Mouse (Mus musculus) spleen, postnatal 14 days (tissue): Measurements from ENCODE around the gene Bola2.
"Not testable (repeated sequence)": the region's sequence is repeated elsewhere in the genome, so short reads cannot be mapped to it uniquely, and the experiment has no call there.

Experiments used
- DNase-seq, 2 experiments: peaks; one replicate each; pipeline ENCODE4 v3.0.0; 2021 to 2022; ENCODE audit warnings: low spot score in 2 of 2

Bola2 gene

DNA sequence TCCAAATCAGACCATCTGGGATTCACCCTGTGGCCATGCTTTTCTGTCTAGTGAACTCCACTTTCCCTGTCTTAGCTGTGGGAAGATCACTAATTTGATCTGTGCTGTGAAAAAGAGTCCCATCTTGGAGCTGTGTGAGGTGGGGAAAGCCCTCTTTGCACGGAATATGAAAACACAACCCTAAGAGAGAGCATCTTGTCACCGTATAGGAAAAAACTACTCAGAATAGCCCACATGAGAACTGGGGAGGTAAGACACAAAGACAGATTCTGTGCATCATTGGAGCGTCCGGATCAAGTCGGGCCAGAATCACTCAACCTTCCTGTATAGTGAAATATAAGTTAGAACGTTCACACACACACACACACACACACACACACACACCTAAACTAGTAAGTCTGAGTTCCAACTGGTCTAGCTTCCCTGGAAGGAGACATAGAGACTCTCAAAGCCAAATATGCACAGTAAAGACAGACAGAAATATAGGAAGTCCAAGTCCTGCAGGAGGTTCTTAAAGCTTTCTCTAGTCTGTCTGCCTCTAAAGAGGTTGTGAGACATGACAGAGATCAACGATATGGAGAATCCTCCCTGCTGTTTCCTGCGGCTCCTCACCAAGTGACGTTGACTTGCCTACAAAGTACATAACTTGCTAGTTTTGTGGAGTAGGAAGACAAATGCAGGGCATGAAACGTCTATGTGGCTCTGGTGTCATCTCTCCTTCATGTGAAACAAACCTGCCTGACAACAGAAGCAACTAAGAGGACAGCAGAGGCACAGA is 13.2 kb downstream of the Bola2 start:
- no peak for DNase-seq

DNA sequence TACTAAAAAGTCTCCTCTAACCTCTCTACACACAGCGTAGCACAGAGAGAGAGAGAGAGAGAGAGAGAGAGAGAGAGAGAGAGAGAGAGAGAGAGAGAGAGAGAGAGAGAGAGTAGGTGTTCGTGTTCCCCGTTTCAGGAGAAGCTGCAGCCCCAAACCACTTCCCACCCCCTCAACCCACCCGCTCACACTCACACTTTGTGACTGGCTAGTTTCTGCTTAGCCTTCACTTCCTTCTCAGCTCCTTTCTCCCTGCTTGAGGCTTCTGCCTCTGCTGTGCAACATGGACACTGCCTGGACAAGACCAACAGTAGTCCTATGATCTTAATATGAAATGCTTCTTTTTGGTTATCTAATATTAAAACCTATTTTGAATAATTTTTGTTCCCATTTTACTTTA is 15.1 kb downstream of the Bola2 start:
- DNase-seq: no peak

DNA sequence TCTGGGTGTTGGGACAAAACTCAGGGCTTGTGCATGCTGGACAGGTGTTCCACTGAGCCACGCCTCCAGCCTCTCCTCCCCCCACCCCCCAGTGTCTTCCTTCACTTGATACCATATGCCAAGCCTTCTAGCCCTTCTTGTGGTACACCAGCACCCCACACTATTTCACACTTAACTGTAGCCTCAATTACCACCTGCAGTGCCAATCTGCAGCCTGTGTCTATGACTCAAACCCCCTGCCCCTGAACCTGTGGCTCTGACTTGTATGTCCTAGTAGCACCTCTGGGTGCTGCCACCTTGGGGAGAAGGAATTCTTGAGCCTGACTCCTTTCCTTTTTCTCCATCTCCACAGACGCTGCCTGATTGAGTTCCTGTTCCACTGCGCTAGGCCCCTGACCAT is 16.7 kb downstream of the Bola2 start:
- DNase-seq: no peak

DNA sequence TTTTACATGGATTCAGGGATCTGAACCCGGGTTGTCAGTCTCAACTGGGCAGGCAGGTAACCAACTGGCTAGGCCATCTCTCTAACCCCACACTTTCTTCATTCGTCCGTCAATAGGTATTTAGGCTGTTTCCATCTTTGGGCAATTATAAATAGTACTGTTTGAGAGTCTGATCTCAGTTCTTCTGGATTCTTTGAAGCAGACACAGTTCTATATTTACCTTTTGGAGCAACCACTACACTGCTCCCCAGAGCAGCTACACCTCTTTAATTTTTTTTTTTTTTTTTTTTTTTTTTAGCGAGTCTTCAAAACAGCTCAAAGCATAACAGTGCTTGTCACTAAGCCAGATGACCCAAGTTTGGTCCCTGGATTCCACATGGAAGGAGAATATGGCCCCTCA is 20.5 kb downstream of the Bola2 start:
- no peak for DNase-seq

DNA sequence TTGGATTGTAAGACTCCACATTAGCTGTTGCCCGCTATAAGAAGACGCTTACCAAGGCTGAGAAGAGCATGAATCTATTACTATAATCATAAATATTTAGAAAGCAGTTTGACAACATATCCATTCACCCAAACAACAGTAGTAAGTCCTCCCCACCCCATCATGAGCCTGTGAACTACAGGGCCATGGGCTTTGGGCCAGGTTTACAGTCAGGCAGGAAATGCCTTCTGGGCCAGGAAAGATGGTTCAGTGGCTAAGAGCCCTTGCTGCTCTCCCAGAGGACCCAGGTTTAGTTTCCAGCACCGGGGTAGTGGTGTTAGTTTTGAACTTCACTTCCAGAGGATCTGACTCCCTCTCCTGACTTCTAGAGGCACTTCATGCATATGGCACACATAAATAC is 22.4 kb downstream of the Bola2 start:
- no peak for DNase-seq

DNA sequence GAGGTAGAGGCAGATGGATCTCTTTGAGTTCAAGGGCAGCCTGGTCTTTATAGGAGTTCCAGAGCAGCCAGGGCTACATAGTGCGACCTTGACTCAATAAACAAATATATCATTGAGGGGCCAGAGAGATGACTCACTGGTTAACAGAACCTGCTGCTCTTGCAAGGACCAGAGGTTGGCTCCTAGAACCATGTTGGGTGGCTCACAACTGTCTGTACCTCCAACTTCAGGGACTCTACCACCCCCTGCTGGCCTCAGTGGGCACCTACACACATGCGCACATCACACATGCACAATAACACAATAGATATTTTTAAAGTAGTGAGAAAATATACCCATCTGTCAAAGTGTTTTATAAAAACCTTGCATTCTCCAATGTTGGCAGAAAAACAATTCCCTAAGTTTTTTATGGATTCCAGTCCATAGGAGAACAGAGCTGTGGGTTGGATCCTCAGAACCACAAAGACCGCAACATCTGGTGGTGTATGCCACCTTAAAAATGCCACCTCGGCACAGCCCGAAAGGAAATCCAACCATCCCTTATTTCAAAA is 23.7 kb downstream of the Bola2 start:
- DNase-seq: no peak

DNA sequence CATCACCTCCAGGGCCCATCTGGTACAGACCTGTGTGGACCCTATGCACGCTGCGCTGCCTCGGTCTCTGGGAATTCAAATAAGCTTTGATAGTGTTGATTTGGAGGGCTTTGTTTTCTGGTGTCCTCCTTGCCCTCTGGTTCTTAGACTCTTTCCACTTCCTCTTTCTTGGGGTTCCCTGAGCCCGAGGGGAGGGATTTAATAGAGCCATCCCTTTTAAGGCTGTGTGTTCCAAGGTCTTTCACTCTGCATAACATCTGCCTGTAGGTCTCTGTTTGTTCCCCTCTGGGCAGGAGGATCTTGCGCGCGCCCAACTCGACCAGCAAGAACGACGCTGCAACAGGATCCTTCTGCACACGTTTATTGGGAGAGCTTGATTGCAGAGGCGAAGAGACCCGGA is 26.4 kb downstream of the Bola2 start:
- no peak for DNase-seq

DNA sequence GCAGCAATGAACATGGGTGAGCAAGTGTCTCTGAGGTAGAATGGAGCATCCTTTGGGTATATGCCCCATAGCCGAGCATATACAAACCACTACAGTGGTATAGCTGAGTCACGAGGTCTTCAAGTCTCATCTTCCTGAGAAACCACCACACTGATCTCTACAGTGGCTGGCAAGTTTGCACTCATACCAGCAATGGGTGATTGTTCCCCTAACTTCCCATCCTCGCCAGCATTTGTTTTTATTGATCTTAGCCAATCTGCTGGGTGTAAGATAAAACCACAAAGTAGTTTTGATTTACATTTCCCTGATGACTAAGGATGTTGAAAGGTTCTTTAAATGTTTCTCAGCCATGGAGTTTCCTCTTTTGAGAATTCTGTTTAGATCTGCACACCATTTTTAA is 29.9 kb downstream of the Bola2 start:
- DNase-seq: no peak

DNA sequence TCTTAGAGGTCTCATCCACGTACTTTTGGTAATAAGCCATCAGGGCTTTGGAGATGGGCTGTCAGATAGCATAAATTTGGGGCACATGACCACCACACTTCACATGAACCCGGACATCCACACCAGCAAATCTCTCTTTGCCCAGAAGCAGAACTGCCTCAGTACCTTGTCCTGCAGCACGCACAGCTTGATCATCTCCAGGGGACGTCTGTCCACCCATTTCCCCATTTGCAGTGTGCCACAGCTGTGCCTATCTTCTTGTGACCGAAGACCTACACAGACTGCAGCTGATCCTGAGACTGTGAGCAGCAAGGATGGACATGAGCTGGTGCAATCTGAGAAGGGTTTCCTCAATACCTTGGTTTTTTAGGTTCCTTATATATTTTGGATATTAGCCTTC is 30.5 kb downstream of the Bola2 start:
- no peak for DNase-seq

DNA sequence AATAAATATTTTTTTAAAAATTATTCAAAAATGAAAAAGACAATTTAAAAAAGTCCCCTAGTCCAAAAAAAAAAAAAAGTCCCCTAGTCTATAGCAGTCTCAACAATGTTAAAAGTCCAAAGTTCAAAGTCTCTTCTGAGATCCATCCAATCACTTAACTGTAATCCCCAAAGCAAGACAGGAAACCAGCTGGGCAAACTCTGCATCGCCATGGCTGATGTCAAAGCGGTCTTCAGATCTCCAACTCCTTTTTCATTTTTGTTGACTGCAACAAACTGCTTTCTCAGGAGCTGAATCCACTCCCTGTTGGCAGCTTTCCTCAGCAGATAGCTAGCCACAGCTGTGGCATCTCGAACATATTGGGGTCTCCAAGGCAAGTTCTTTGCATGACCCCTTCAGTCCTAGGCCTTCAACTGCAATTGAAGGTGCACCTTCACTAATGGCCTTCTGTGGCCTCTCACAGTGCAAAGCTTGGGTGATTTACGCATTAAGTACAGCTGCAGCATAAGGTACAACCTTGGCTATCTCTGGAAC is 35.1 kb downstream of the Bola2 start:
- not testable (repeated sequence) for DNase-seq

DNA sequence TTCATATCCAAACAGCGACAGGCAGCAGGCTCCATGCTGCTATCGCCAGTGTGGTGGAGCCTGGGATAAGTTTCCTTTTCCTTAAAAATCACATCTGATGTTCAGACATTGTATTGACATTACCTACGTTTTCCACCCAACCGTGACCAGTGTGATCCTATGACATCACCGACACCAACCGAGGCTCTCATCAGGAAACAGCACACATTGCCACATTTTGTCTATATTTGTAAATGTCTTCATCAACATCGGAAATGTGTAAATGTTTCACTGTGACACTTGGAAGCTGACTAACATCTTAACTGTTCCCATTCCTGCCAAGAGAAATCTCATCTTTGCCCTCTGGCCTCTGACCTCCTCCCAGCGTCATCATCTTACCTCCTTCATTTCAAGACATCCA is 40.9 kb downstream of the Bola2 start:
- DNase-seq: no peak

DNA sequence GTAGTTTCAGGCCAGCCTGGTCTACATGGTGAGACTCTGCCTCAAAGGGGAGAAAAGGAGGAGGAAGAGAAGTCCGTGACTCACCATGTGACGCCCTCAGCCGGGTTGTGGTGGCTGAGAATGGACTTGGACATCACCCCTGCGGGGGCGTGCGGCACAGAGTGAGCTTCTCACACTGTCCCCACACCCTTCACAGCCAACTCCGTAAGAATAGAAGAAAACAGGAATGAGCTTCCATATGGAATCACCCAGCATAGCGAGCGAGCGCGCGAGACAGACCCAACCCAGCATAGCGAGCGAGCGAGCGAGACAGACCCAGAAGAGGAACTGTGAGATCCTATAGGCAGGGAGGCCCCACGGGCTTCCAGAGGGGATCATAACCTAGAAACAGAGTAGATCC is 44.4 kb downstream of the Bola2 start:
- DNase-seq: no peak

DNA sequence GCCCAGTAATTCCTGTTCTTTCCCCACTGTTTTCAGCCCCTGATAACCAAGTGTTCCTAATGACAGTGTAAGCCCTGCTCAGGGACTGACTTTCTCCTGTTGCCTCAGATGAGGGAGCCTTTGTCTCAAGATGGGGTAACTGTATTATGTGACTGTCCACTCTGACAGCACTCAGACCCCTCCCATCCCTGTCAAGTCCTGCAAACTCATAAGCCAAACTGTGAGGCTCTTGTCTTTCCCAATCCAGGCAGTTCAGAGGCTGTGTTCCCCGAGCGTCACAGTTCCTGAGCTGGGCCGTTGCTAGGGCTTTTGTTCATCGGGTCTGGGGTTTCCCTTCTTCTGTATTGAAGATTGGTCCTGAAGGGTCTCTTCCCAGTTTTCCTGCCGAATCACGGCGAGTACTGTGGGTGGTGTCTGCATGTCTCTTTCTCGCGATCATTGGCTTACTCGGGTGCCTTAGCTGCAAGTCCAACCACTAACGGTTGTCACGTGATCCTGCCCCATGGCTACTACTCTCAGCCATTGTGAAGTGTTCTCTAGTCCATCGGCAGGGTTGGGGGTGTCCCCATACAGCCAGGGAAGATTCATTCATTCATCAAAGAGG is 45.0 kb downstream of the Bola2 start:
- no peak for DNase-seq

DNA sequence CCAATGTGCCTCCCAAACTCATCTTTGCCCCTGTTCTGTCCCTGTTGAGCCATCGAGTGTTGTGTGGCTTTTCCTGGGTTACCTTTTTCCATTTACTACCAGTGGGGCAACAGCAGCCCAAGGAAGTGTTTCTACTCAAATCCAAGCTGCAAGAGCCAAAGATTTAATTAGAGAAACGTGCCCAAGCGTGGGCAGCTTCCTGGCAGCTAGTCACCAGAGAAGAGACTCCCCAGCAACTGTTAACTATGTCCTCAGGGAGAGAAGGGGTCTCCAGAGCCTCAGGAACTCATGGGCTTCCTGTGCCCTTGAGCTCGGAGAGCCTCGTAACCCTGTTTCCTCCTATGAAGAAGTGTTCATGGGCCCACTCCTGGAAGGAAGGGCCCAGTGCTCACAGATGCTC is 45.8 kb downstream of the Bola2 start:
- no peak for DNase-seq

DNA sequence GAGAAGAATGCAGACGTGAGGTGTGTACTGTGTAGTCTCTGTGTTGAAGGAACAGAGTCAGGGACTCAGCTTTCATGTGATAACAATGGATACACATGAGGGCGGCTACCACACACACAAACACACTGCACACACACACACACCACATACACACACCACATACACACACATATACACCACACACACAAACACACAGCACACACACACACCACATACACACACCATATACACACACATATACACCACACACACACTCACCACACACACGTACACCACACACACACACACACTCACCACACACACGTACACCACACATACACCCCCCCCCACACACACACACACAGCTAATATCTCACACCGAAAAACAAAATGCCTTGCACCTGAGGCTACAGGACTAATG is 46.3 kb downstream of the Bola2 start:
- no peak for DNase-seq

DNA sequence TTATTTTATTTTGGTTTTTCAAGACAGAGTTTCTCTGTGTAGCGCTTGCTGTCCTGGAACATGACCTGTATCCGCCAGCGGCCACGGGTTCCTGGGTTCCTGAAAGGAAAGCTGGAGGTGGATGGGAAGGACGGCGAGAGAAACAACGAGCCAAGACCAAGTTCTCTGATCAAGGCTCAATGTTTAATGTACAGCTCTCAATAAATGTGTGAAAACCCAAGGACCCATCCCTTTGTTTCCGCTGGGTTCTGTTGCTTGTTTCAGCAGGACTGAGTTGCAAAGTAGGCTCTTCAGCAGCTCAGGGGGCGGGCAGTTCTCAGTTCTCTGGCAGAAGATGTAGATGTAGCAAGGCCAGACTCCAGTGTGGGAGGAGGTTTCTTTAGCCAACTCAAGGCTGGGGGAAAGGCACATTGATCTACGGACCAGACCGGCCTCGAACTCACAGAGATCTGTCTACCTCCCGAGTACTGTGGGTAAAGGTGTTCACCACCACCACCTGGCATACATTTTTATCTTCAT is 46.8 kb downstream of the Bola2 start:
- DNase-seq: no peak

DNA sequence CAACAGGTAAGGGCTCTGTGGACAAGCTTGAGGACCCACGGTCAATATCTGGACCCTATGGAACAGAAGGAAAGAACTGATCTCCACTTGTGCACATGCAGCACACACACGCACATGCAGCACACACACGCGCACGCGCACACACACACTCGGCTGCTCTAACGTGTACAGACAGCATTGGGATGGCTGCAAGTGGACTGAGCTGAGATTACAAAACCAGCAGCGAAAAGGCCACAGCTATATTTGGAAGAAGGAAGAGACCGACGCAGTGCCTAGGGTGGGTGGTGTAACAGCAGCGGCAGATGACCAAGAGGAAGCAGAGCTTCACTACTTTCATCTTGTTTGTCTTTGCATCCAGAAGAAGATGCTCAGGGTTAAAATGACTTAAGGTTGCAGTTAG is 50.9 kb downstream of the Bola2 start:
- DNase-seq: no peak

DNA sequence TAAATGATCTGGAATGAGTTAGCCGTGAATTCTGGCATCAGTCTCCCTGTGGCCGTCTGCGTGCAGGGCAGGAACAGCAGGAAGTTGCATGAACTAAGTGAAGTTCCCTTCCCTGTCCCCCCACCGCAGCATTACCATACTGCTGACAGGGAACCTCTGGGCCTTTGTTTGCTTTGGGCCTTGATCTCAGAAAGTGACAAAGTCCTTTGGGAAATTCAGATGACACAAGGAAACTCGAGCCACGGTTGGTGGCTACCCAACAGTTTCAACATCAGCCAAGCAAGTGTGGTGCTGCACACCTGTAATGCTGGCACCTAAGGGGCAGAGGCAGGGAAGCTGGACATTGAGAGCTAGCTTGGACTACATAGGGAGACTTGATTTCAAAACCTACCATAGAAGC is 51.6 kb downstream of the Bola2 start:
- DNase-seq: no peak

DNA sequence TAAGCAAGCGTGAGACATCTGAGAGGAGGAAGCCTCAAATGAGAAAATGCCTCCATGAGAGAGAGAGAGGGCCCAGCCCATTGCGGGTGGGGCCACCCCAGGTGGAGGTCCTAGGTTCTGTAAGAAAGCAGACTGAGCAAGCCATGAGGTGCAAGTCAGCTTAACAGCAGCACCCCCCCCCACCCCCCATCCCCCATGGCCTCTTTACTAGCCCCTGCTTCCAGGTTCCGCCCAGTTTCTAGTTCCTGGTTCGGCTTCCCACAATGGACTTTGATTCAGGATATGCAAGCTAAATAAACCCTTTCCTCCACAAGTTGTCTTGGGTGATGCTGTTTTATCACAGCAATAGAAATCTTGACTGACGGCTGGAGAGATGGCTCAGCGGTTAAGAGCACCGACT is 53.6 kb downstream of the Bola2 start:
- DNase-seq: no peak
